Mouse (Mus musculus) monocyte, adult 5-6 weeks (primary cell): ENCODE results near the gene Samd4. TPM values are rescaled to one million over a fixed set of nuclear protein-coding genes. Genes with fewer than 3 reads are reported as not detected.

Source experiments
- ATAC-seq: fragments of 153-309, 156-312 bp; replicated peaks from 2 replicates; pipeline ENCODE4 v1.8.0; 2017; ENCODE audit warnings: mild to moderate bottlenecking; ENCODE audit not compliant: low TSS enrichment, insufficient number of reproducible peaks, severe bottlenecking, poor library complexity, low FRiP score
- total RNA-seq: library from RNA; stranded (forward); fragments of 200-1000, 200-491, 200-594 nt; gene quantifications from 3 replicates; pipeline ENCODE4 v1.2.3, GENCODE M21; 2017

The Samd4 gene
- total RNA-seq, 1 experiment from 2014 or later: not detected

DNA sequence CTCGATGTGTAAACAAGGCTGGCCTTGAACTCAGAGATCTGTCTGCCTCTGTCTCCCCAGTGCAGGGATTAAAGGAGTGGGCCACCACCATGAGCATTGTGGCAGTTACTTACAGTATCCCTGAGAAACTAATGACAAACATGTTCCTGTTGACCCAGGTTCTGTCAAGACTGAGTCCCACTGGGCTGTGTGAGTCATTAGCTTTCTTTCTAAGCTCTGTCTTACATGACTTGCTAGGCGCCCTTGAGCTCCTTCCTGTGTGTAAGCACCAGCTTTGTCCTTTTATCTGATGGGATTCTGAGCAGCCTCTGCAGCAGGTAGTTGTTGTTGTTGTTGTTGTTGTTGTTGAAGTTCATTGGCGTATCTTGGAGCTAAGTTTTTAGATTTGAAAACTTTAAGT lies 61.8 kb downstream of the Samd4 start:
- no peak for ATAC-seq

GRCm38 (mm10) chr14:46945903-46946490 lies 63.3 kb downstream of the Samd4 start:
- no peak for ATAC-seq

DNA sequence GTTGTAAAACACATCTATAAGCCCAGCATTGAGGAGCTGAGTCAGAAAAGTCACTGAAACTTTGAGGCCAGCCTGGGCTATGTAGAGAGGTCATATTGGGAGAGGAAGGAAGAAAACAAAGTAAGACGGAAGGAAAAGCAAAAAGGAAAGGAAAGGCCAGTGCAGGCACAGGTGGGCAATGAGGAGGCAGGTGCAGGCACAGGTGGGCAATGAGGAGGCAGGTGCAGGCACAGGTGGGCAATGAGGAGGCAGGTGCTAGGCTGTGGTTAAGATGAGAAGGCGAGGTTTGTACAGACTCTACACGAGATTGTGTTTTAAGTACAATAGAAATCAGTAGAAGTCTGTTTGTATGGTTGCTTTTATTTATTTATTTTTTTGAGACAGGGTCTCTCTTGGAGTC lies 65.0 kb downstream of the Samd4 start:
- ATAC-seq: no peak

DNA sequence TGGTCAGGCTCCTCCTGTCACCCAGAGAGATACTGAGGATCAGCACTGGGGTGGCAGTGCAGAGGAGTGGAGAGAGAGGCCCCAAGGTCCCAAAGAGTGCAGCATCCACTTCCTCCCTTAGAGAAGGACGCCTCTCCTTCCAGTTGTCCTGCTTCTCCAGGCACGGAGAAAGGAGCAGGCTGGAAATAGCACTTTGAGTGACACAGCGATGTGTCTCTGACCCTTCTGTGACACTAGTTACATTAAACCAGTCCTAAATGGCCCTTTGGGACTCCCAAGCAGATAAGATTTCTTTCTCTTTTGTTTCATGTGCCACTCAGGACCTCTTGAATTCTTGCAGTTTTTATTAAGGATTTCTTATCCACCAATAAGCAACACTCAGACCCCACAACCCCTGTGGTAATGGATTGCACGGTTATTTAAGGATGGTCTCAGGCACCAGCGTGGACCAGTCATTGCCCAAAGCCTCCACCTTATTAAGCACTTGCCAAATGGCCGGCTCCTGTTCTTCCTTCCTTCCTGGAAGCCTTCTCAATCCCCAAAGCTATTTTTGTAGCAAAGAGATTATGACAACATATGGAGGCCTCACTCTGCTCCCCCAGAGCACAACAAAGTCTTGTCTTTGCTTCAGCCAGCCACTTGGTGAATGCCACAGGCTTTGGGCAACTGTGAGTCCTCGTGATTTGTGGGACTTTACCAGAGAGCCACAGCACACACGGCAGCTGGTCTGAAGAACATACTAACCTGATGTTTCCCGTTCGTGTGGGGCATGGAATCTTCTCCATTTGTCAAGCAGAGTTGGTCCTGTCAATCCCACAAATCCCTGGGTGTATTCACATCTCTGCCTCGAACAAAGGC lies 68.1 kb downstream of the Samd4 start:
- ATAC-seq: no peak

GRCm38 (mm10) chr14:46952264-46952663 lies 69.6 kb downstream of the Samd4 start:
- ATAC-seq: no peak

- ATAC-seq: no peak
These were observed 72.5 kb downstream of the Samd4 start for GRCm38 (mm10) chr14:46955109-46955508.

GRCm38 (mm10) chr14:46955574-46956043 lies 73.0 kb downstream of the Samd4 start:
- ATAC-seq: no peak

DNA sequence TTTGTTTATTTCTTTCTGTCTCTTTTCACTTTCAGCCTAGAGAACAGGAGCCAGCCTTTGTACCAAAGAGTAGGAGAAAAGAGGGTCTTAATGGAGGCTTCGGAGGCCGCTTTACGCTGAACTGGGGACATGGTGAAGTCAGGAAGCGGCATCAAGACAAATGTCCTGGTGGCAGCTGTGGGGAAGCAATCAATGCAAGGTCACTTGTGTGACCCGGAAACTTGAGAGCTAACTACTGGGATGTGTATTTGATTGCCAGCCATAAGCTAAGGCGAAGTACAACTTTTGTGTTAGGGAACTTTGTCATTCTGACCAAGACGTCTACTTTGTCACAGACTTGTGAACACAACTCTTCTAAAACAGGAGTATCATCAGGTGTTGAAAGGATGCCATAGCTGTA lies 73.5 kb downstream of the Samd4 start:
- ATAC-seq: no peak

DNA sequence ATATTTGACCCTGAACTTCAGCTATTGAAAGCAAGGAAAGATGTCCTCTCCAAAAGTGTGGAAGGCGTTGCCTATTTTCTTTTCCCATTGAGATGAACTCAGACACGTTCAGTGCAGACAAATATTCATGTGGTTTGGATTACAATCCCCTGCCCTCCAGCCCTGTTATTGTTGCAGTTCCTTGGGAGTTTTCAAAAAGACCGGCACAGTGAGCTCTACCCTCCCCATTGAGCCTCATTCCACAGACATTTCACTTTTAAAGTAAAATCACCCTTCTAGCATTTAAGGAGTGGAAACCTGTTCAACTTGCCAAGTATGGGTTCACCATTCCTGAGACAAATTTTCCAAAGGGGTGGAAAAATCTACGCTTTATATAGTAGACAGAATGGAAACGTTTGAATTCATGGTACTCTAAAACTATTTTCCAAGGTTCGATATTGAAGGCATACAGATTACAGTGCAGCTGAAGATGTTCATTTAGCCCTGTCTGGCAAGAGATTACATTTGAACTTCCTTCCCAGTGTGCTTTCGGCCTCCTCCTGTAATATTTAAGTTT lies 76.6 kb downstream of the Samd4 start:
- no peak for ATAC-seq

GRCm38 (mm10) chr14:46959831-46960230 lies 77.2 kb downstream of the Samd4 start:
- ATAC-seq: no peak

DNA sequence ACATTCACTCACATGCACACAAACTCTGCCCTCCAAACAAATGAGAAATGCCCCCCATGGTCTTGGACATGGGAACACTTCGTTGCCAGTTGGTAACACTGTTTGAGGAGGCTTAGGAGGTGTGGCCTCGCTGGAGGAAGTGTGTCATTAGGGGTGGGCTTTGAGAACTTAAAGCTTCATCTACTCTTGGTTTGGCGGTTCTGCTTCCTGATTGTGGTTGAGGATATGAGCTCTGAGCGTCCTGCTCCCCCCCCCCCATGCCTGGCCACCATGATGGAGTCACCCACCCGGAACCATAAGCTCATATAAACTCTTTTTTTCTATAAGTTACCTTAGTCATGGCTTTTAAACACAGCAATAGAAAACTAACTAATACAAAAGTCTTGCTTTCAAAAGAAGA lies 80.2 kb downstream of the Samd4 start:
- no peak for ATAC-seq

- no peak for ATAC-seq
These were observed 81.6 kb downstream of the Samd4 start for GRCm38 (mm10) chr14:46964074-46964872.

GRCm38 (mm10) chr14:46966206-46966605 lies 83.6 kb downstream of the Samd4 start:
- no peak for ATAC-seq

DNA sequence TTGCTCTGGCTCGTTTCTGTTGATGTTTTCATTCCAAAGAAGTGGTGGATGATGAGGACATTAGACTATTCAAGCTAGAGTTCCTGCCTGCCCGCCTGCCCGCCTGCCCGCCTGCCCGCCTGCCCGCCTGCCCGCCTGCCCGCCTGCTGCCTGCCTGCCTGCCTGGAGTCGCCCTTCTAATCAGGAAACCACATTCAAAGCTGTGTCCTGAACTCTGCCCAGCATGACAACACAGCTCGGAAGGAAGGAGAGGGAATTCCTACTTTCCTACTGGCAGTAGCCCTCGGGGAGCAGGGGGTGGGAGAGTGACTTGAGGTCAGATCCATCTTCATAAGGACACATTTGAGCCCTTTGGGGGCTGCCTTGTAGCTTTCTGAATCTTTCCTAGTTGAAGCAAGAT lies 85.4 kb downstream of the Samd4 start:
- ATAC-seq: no peak

DNA sequence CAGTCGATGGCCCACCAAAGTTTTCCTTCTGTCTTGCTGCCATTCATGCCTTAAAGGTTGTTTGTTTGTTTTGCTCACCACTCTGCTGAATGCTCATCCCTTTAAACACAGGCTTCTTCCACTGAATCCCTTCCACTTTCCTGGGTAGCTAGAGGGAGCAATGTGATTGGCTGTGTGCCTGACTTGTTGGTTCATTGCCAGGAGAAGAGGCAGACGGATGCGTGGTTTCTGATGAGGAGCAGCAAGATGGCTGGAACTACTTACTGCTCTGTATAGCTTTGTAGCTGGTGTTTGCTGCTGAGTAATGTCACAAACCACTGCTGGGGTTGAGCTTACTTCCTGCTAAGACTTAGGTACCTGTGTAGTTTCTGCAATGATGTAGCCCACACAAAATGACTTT lies 88.0 kb downstream of the Samd4 start:
- ATAC-seq: no peak

DNA sequence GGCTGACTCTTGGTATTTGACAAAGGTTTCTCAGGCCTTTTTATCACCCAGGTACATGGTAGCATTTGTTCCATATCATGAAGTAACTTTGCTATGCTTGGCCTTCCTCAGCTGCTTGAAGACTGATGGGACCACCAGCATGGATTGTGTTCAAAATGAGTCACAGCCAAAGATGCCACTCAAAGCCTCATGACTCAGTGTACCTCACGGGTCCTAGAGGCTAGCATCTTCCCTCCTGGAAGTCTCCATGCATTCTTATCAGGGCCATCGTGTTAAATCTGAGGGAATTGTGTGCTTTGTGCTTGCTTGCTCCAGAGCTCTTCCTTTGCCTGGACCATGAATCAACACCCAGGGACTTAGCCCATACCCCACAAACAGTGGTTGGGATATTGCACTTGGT lies 89.1 kb downstream of the Samd4 start:
- no peak for ATAC-seq

- no peak for ATAC-seq
These were observed 92.2 kb downstream of the Samd4 start for GRCm38 (mm10) chr14:46974874-46975273.

GRCm38 (mm10) chr14:46975969-46976368 lies 93.3 kb downstream of the Samd4 start:
- no peak for ATAC-seq

DNA sequence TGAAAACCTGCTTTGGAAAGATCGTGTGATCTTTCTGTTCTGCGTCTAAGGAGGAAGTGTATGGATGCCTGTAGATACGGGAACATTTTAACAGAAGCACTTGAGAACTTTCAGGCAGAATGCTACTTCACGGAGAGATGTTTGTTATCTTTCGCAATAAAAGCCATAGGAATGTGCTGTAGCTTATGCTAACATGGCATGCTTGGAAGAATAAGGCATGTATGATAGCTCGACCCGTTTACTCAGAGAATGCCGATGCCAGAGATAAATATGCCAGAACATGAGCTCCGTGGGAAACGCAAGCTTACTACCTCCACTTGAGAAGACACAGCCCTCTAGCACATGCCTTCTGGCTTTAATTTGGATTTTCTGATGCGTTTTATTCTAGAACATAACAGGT lies 94.1 kb downstream of the Samd4 start:
- ATAC-seq: no peak
